Mouse (Mus musculus): ENCODE results near the gene Ifitm10. TPM values are rescaled to one million over a fixed set of nuclear protein-coding genes. Genes with fewer than 3 reads are reported as not detected.
A peak's percentile ranks its signal among the peaks of the same experiment; 100 is the strongest.
"Not testable (repeated sequence)": the region's sequence is repeated elsewhere in the genome, so short reads cannot be mapped to it uniquely, and the experiment has no call there.

Gene Ifitm10
- total RNA-seq (2017): 10.2 to 46.5 TPM (median 13.9 TPM) in 3 replicates

DNA sequence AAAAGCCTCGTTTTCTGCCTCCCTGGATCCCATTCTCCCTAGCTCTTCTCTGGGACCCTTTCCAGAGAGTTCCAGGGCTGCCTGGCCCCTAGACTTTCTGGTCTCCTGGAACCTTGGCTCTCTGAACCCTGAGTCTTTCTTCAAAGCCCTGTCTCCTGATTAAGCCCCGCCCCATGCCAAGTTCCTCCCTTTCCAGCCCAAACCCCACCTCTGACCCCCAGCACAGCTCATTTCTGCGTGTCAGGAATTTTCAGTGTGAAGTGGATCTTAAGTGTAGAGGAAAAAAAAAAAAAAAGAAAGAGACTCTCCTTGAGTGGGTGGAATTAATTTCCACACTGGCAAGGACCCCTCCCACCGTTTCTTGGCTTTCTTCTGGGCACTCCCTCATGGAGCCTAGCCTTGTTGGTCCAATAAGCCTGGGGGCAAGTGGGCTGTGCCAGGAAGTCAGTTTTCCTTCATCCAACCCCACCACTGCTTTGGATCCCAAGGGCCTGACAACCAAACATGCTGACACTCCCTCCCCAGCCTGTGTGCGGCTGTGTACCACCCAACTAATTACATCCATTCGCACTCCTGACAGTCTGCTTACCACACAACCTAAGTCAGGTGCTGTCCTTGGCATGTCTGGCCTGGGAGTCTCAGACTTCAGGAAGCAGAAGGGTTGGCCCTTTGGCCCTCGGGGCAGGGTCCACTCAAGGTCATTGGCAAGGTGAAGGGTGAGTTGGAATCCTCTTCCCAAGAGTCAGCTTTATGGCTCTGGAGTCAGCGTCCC, at the start of gene Ifitm10:
Gene Ifitm10 (minus strand): TSS at position 113 of the 772 bp plus-strand sequence.
- ATAC-seq (replicated peaks; ENCODE audit: insufficient number of reproducible peaks, low FRiP score, low TSS enrichment, poor library complexity, severe bottlenecking): no peak

DNA sequence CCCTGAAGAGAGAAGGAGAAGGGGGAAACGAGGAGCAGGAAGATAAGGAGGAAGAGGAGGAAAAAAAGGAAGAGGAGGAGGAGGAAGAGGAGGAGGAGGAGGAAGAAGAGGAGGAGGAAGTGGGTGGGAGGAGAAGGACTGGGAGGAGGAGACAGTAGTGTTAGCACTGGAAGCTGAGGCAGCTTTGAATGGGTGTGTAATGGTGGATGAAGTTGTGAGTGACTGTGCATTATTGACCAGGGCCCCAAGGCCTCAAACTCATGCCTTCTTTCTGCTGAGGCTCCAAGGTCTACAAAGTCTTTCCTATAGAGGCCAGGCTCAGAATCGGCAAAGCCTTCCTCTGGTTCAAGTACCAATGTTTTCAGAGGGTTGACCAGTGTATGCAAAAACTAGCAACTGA, 48.3 kb upstream of the Ifitm10 start:
- ATAC-seq (replicated peaks; ENCODE audit: insufficient number of reproducible peaks, low FRiP score, low TSS enrichment, poor library complexity, severe bottlenecking): no peak

DNA sequence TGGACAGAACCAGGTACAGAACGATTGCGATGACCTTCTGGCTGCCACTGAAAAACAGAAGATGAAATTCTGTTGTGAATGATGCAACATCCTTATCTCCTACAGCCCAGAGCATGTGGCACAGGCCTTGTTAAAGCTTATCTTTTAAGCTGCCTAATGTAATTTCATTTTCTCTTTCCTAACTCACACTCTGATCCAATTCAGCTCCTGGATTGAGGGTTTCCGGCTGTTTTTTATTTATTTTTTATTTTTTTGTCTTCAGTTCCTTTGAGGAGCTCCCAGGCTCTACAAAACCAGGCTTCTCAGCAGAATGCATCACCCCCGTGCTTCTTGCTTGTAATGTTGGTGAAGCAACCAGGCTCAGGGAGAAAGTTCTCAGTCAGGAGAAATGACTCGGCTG, 46.3 kb upstream of the Ifitm10 start:
- no peak for ATAC-seq (replicated peaks; ENCODE audit: insufficient number of reproducible peaks, low FRiP score, low TSS enrichment, poor library complexity, severe bottlenecking)

DNA sequence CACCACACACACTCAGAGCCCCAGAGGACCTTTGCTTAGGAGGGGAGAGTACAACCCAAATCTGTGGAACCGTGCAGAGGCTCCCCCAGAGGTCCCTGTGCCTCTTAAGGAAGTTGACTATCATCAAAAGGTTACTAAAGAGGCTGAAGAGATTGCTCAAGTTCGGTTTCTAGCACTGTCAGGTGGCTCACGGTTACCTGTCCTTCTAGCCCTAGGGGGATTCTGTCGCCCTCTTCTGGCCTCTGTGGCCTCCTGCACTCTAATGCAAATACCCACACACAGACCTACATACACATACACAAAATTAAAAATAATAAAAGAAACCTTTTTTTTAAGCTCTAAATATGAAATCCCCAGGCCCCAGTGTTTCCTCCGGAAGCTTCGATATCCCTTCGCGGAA, 45.1 kb upstream of the Ifitm10 start:
- ATAC-seq (replicated peaks; ENCODE audit: insufficient number of reproducible peaks, low FRiP score, low TSS enrichment, poor library complexity, severe bottlenecking): no peak

DNA sequence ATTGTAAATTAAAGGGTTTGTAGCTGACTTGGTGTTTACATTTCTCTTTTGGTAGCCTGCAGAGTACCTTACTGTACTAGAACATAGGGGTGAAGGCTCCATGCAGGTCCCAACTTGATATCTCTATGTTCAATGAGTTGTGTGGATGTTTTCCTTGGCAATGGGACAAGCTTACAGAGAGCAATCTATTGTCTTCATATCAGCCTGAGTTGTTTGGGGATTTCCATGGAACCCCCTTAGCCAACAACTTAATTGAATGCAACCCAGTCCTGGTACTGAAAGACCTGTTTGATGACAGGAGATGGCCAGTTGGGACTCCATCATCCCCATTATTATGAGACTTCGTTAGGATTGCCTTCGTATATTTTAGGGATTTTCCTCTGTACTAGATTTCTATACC, 44.5 kb upstream of the Ifitm10 start:
- ATAC-seq (replicated peaks; ENCODE audit: insufficient number of reproducible peaks, low FRiP score, low TSS enrichment, poor library complexity, severe bottlenecking): no peak

DNA sequence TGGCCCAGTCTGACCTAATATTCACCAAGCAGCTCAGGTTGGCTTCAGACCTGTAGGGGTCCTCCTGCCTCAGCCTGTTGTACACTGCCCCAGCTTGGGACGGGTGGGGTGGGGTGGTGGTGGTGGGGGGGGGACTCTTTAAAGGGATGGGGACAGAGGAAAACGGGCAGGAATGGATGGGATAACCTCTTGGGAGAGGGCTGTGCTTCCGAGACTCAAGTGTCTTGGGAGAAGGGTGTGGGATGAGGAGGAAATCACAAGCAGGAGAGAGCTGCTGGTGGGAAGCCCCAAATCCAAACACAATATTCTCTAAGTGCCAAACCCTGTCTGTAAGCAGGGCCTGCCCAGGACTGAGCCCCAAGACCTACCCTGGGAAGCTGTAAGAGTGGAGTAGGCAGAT, 42.7 kb upstream of the Ifitm10 start:
- no peak for ATAC-seq (replicated peaks; ENCODE audit: insufficient number of reproducible peaks, low FRiP score, low TSS enrichment, poor library complexity, severe bottlenecking)

DNA sequence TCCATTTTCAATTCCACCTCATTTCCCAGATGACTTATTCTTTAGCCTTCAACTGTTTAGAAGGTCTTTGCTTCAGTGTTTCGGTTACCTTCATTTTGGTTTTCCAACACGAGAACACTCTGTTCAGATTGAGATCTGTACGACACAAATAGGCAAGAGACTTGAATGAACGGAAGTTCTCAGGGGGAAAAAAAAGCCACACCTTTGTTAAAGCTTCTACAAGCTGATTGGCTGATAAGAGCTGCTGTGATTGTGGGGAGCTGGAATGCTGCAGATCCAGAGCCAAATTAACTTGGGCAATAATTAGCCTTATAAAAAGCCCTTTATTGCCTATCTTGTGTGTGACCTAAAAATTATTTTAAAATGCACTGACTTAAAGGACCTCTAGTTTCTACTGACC, 41.8 kb upstream of the Ifitm10 start:
- ATAC-seq (replicated peaks; ENCODE audit: insufficient number of reproducible peaks, low FRiP score, low TSS enrichment, poor library complexity, severe bottlenecking): no peak

DNA sequence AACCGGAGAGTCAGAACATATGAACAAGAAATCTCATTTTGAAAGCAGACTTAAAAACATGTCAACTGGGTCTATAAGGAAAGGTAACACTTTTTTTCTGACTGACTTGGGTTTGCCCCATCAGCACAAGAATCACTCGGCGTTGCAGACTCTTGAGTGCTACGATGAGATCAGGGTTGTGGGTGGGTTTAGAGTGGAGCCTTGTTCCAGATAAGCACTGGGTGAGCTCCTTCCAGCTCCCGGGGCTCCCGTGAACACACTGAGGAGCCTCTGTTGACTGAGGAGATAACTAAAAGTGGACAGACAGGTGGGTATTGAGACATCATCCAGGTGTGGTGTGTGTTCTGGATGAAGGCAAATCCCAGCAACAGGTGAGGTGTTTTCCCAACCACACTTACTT, 39.7 kb upstream of the Ifitm10 start:
- ATAC-seq (replicated peaks; ENCODE audit: insufficient number of reproducible peaks, low FRiP score, low TSS enrichment, poor library complexity, severe bottlenecking): no peak

DNA sequence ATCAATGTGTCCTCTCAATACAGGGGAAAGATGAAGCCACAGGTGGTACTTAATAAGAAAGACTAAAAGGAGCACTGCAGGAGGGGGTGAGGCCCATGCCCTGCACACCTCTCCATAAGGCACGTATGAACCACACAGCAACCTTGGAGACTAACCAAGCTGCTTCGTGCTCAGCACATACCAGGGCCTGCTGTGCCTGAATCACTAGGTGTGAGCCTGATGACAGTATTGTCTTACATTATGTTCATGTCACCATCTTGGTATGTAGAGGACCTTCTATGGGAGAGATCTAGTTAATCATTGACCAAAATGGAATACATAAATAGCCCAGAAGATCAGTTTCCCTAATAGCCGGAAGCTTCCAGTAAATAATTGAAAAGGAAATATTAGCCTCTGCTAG, 36.0 kb upstream of the Ifitm10 start:
- ATAC-seq (replicated peaks; ENCODE audit: insufficient number of reproducible peaks, low FRiP score, low TSS enrichment, poor library complexity, severe bottlenecking): no peak

DNA sequence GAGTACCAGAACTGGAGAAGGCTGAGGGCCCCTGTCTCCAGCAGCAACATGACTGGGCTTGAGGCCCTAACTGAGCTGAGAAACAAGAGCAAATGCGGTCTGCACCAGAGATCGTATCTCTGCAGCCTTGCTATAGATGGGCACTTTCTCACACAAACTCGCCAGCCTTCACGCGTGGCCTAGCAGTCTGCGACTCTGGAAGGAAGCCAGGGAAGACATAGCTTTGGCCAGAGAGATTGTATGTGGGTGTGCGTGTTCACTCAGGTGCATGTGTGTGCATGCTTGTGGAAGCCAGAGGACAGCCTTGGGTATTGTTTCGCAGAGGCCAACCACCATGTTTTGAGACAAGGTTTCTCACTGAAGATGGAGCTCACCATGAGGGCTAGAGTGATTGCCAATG, 35.1 kb upstream of the Ifitm10 start:
- no peak for ATAC-seq (replicated peaks; ENCODE audit: insufficient number of reproducible peaks, low FRiP score, low TSS enrichment, poor library complexity, severe bottlenecking)

DNA sequence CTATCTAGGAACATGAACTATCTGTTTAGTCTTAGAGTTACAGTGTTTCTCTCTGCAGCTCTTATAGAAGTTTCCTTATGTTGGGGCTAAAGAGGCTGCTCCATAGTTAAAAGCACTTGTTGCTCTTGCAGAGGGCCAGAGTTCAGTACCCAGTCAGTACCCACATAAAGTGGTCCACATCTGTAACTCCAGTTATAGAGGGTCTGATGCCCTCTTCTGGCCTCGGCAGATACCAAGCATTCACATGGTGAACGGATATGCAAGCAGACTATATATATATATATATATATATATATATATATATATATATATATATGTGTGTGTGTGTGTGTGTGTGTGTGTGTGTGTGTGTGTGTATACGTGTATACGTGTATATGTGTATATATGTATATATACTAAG, 34.4 kb upstream of the Ifitm10 start:
- ATAC-seq (replicated peaks; ENCODE audit: insufficient number of reproducible peaks, low FRiP score, low TSS enrichment, poor library complexity, severe bottlenecking): no peak

DNA sequence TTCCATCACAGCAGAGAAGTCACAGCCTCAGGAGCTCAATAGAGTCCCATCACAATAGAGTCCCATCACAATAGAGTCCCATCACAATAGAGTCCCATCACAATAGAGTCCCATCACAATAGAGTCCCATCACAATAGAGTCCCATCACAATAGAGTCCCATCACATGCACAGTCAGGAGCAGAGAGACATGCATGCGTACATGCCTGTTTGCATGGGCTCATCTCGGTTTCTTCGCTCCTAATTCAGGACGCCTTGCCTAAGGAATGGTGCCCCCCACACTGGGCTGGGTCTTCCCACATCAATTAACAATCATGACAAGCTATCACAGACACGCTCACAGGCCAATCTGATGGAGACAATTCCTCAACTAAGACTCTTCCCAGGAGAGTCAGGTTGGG, 31.6 kb upstream of the Ifitm10 start:
- not testable (repeated sequence) for ATAC-seq (replicated peaks; ENCODE audit: insufficient number of reproducible peaks, low FRiP score, low TSS enrichment, poor library complexity, severe bottlenecking)

DNA sequence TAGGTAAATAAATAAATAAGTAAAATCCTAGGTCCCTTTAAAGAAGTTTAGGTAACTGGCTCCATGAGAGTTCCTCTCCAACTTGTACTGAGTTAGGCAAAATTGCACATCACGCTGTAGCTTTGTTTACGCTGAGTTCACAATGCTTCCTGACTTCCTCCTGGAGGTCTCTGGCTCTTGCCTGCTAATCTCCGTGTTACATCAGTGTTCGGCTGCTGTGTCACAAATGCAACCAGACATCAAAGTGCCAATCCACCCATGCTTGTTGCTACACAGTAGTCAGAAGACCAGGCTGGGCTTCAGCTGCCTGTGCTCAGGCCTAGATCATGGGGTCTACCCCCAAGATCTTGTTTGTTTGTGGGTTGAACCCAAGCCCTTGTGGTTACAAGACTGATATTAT, 30.0 kb upstream of the Ifitm10 start:
- peak; percentile 67 for ATAC-seq (replicated peaks; ENCODE audit: insufficient number of reproducible peaks, low FRiP score, low TSS enrichment, poor library complexity, severe bottlenecking)

DNA sequence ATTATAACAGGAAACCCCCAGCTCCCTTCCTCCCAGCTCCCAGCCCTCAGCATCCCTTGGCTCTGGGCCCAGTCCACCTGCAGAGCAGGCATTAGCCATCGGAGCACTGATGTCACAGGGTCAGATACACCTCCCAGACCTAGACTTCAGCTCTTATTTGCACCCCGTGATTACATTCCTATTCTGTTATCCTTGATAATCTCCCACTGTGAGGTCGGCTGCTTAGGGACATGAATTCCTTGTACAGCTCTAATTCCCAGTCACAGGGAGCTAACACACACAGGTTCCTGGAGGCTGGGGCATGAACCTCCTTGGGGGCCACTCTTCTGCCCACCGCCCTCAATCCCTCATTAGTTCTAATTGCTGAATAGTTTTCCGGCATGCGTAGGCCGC, 27.2 kb upstream of the Ifitm10 start:
- ATAC-seq (replicated peaks; ENCODE audit: insufficient number of reproducible peaks, low FRiP score, low TSS enrichment, poor library complexity, severe bottlenecking): no peak

DNA sequence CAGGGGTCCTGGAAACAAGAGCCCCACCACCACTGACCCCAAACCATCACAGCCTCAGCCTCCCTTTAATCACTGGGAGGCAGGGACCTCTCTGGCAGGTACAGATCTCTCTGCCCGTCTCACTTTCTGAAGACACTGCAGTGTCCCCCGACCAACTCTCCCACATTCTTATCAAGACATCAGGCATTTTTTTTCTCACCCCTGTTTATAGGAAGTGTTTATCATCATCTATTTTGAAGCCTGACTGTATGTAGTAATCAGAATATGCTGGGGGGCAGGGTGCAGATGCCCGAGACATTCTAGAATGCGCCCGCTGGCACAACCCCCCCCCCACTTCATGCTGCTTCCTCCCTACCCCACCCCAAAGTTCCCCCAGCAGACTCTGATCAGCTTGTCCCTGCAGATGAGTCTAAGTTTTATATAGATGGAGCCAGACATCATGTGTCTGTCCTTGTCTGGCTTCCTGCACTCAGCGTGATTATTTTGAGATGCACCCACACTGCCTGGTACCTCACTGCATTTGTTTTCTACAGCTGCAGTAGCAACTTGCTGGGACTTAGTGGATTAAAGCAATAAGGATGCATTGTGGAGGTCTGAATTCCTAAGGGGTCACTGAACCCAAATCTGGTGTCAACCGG, 26.7 kb upstream of the Ifitm10 start:
- ATAC-seq (replicated peaks; ENCODE audit: insufficient number of reproducible peaks, low FRiP score, low TSS enrichment, poor library complexity, severe bottlenecking): no peak

DNA sequence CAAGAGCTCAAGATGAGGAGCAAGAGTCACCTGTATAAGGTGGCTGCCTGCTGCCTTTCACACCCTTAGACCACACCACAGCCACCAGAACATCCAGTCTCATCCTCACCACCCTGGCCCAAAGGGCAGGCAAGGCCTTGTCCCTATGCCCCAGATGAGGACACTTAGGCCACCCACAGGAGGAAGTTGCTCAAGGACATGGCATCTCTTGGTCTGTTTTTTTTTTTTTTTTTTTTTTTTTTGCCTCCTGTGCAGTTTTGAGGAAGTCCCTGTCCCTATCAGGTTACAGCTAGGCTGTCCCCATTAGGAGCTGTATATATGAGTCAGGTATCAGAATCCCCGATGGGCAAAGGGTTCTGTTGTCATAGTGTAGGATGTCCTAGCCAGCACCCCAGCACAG, 25.7 kb upstream of the Ifitm10 start:
- peak; percentile 55 for ATAC-seq (replicated peaks; ENCODE audit: insufficient number of reproducible peaks, low FRiP score, low TSS enrichment, poor library complexity, severe bottlenecking)

DNA sequence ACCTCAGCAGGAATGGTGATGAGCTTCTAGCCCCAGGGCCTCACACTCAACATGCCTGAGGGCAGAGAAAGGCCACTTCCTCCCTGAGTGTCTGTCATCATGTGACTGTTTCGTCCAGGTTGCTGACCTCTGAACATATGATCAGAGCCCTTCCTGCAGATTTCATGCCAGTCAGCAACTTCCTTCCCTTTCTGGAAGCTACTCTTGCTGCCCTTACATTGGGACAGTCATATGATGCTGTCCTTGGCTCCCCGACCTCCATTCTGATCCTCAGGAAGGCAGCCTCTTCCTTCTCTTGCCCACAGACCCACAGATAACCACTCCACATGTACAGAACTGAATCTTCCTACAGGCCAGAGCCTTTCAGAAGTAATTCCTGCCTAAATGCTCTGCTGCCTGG, 24.5 kb upstream of the Ifitm10 start:
- peak; percentile 64 for ATAC-seq (replicated peaks; ENCODE audit: insufficient number of reproducible peaks, low FRiP score, low TSS enrichment, poor library complexity, severe bottlenecking)

DNA sequence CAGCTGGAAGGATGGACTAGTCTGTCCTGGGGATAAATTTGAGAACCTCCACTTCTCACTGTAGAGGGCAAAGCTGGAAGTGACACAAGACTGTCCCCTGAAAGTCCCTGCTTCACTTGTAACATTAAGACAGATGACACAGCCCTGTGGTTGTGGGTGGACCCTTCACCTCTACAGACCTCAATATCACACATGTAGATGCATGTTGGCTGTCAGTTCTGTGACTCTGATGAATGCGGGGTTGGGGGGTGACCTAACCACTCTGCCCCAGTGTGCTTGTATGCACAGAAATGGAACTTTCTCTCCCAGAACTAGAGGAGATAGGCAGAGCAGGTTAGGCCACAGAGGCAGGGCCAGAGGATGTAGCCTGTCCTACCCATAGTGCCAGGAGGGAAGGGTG, 23.1 kb upstream of the Ifitm10 start:
- peak; percentile 3; the same call in 1 of the 2 replicates for ATAC-seq (replicated peaks; ENCODE audit: insufficient number of reproducible peaks, low FRiP score, low TSS enrichment, poor library complexity, severe bottlenecking)

DNA sequence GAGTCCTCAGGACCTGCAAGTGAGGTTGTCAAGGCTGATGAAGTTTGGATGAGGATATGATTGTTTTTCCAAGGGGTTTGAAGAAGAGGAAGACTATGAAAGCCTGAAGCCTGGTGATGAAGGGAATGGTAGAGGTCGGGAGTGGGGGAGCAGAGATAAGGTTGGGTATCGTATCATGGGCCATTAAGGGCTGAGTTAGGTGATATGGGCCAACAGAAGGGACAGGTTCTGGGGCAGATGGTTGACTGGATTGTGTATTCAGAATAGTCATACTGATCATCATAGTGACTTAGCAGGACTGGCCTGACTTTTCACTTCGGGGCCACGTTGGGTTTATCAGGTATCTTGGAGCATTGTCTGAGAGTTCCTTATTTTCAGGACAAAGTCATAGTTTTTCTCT, 21.9 kb upstream of the Ifitm10 start:
- ATAC-seq (replicated peaks; ENCODE audit: insufficient number of reproducible peaks, low FRiP score, low TSS enrichment, poor library complexity, severe bottlenecking): no peak
